Mouse (Mus musculus): ENCODE measurements around the gene Rnls.

- no peak for TF ChIP-seq CTCF (IDR thresholded peaks at IDR 0.05; ENCODE audit: insufficient read depth, low read depth, low read length)
- no peak for TF ChIP-seq POLR2A (IDR thresholded peaks at IDR 0.05; ENCODE audit: insufficient read depth, low read depth, low read length)
Observed at GRCm38 (mm10) chr19:33380825-33381224, 11.3 kb downstream of the Rnls start.

All from olfactory bulb, adult 2 months (tissue).